Mouse (Mus musculus) B cell, adult 2 months (primary cell): ENCODE measurements around the gene Arrb1.
"Not testable (repeated sequence)": the region's sequence is repeated elsewhere in the genome, so short reads cannot be mapped to it uniquely, and the experiment has no call there.

Experiments
- DNase-seq, 2 experiments: peaks; one replicate each; pipeline ENCODE4 v3.0.0; 2022

Gene Arrb1

DNA sequence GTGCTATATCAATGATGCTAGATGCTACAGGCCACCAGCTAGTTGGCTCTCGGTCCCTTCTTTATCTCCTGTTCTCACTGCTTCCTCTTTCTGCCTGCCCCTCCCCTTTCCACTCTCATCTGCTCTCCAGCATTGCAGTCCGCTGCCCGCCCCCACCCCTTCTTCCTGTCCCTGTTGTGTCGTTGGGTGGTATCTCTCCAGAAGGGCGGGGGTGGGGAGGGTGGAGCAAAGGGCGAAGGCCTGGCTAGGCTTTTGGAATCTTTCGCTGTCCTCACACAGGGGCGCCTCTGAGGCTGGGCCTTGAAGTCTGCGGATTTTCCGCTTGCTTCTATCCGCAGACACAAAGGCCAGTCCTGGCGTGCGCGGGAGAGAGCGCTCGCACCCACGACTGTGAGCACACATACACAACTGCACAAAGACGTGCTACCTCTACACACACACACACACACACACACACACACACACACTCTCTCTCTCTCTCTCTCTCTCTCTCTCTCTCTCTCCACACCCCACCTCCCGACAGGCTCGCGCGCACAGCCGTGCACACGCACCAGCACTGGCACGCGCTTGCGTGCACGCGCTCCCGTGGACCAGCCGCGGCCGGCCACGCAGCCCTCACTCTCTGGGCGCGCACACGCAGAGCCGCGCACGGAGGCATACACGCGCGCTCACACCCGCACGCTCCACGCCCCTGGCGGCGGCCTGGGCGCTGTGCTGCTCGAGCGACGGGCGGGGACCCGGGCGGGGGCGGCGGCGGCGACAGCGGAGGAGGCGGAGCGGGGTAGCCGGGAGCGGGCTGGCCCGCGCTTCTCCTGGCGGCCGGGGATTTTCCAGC, at the start of gene Arrb1:
Arrb1 (plus strand) TSS at position 566 of the 835 bp plus-strand sequence.
- DNase-seq: peak; percentile 82 to 84

DNA sequence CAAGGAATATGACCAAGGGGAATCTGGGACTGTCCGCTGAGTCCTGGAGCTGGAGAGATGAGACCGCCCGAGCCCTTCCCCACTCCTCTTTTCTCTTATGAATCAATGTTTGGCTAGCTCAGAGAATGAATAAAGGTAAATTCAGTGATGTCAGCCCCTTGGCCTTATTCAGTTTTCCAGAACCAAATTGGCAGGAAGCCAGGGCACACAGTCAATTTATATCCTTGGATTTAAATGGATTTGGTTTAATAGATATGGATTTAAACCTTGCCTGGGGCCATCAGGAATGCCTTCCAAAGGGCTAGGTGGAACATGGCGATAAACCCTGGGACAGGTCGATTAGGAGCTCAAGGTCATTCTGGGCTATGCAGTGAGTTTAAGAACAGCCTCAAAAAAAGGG, 45.6 kb upstream of the Arrb1 start:
- no peak for DNase-seq

GRCm38 (mm10) chr7:99499128-99499527, 36.1 kb upstream of the Arrb1 start:
- no peak for DNase-seq

DNA sequence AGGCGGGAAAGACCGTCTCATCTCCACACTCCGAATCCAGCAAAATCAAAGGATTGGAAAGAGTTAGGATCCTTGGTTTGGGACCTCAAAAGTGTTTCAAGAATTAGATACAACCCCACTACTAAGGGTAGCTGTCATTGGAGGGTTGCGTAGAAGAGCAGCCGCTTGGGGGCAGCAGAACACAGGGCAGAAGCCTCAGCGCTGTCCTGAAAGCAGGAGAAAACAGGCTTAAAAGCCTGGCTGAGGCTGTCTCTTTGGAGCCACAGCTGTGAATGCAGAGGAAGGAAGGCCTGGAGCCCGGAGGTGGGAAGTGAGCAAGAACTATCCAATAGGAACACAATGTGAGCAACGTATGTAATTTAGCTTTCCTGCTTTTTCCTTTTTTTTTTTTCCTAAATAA, 35.1 kb upstream of the Arrb1 start:
- DNase-seq: peak; percentile 83 to 84

DNA sequence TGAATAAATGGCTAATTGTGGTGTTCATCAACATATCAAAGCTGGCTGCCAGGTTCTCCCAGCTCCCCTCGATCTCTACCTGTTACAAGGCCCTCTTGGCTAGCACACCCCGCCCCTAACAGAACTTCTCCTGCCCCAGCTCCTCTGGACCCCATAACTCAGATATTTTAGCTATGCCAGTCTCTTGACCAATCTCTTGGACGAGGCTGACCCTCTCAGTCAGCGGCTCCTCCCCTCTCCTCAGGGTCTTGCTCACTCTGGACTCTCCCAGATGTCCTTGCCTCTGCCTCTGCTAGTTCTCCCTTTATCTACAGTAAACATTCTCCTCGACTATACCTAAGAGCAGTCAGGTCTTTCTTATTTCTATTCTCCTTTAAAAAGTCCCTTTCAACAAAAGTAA, 34.6 kb upstream of the Arrb1 start:
- DNase-seq: no peak

DNA sequence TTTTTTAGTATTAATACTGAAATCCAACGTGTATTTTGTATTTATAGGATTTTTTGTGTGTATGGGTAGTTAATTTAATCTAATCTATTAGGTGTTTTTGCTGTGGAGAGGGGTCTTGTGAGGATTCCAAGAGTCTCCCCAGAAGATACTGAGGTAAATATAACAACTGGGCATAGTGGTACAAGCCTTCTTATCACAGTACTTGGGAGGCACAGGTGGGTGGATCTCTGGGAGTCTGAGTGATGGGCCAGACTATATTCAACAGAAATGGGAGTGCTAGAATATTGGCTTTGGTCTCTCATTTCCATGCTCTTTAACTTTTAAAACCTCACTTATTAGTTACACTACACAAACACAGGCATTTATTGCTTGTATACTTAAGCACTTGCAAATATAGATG, 34.1 kb upstream of the Arrb1 start:
- DNase-seq: no peak

GRCm38 (mm10) chr7:99504556-99504955, 30.7 kb upstream of the Arrb1 start:
- no peak for DNase-seq

DNA sequence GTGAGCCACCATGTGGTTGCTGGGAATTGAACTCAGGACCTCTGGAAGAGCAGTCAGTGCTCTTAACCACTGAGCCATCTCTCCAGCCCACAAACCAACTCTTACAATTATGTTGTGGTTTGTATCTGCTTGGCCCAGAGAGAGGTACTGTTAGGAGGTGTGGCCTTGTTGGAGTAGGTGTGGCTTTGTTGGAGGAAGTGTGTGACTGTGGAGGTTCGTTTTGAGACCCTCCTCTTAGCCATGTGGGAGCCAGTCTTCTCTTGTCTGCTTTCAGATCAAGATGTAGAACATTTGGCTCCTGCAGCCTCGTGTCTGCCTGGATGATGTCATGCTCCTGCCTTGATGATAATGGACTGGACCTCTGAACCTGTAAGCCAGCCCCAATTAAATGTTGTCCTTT, 27.1 kb upstream of the Arrb1 start:
- DNase-seq: not testable (repeated sequence)

DNA sequence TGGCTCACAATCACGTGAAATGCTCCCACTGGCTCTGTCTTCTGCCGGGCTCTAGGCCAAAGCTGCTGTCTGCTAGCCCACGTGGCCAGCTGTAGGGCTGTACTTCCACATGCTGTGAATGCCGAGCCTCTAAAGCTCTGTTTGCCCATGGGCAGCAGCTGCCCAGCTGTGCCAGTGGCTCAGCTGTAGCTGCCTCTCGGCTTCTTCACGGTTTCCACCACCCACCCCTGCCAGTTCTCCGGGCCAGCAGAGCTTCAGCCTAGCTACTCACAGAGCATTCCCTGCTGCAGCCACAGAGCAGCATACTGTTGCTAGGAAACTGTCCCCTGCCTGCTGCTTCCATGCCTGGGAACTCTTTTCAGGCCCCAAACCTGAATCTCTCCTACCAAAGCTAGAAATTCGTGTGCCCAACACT, 25.2 kb upstream of the Arrb1 start:
- DNase-seq: no peak

DNA sequence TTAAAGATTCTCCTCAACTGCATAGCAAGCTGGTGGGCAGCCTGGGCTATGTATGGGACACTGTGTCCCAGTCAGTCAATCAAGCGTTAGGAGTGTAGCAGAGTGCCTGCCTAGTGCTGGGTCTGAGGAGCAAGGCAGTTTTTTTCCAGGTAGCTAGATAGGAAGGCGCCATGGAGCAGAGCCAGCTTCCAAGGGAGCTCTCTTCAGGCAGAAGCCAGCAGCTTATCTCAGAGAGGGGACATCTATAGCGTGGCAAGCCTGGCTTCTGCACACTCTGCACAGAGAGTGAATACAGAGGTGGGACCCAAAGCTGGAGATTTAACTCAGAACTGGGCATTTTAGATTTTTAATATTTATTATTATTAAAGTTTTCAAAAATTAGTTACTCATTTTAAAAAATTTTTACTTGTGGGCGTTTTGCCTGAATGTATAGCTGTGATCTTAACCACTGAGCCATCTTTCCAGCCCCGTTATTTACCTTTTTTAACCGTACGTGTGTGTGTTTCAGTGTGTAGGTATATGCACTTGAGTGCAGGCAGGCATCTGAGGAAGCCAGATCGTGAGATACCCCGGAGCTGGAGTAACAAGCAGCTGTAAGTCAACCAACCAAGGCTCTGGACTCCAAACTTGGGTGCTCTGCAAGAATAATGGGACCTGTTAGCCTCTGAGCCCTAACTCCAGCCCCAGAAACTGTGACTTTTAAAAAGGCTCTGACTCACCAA, 19.0 kb upstream of the Arrb1 start:
- DNase-seq: no peak

- no peak for DNase-seq
Measured at GRCm38 (mm10) chr7:99516814-99517157, 18.5 kb upstream of the Arrb1 start.

DNA sequence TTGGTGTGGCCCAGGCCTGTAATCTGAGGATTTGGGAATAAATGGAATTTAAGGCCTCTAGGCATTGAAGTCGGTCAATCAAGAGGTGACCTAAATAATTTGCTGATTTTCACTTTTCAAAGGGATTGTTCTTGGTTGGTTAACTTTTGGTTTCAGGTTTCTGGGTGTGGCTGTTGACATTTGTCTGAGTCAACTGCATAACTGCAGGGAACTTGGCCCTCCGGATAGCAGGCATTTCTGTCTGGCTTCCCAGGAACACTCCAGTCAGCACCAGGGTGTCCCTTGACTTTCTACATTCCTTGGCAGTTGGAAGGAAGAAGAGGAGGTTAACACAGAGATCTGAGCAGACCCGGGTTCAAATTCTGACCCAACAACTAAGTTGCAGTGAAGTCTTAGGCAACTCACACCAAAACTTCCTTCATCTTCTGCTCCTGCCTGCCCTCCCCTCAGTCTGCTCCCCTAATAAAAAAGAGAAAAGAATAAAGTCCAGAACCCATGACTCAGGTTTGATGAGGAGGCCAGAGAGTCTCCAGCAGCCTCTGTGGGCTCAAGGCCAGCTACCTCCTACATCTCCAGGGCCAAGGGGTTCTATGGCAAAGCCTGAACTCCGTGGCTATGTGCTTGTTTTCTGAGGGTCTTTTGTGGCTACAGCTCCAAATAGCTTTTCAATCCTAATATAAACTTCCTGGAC, 16.2 kb upstream of the Arrb1 start:
- no peak for DNase-seq

DNA sequence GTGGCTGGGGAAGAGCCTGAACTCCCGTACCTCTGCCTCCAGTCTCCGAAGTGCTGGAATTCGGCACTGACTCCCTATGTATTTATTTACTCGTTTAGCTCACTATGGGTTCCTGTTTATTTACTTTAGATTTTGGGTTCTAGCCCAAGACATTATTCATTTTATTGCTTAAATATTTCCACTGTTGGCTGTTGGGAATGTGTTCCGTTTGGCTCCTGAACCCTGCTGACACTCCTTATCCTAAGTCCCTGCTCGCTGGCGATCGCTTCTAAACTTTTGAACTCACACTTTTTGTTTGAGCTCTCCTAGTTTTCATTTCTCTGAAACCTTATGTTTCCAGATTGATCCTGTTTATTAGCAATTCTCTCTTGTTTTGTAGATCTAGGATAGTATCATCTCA, 12.1 kb upstream of the Arrb1 start:
- DNase-seq: no peak

DNA sequence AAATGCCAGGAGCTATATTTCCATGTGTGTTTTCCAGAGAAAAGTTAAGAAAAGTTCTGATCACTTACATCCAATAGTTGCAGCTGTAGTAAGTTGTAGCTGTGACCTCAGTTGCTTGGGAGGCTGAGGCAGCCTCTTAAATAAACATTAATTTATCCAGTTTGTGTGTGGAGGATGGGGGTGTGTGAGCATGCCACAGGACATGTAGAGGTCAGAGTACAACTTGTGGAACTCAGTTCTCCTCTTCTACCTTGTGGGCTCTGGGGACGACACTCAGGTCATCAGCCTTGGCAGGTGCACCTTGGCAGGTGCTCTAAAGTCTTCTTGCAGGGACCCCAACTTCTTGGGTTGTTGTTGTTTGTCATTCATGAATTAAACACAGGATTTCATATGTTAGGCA, 11.4 kb upstream of the Arrb1 start:
- DNase-seq: no peak

GRCm38 (mm10) chr7:99528547-99528946, 6.7 kb upstream of the Arrb1 start:
- DNase-seq: no peak

GRCm38 (mm10) chr7:99529410-99529809, 5.9 kb upstream of the Arrb1 start:
- no peak for DNase-seq

GRCm38 (mm10) chr7:99531408-99531970, 3.8 kb upstream of the Arrb1 start:
- DNase-seq: no peak

- DNase-seq: no peak
Measured at GRCm38 (mm10) chr7:99532526-99532925, 2.7 kb upstream of the Arrb1 start.

DNA sequence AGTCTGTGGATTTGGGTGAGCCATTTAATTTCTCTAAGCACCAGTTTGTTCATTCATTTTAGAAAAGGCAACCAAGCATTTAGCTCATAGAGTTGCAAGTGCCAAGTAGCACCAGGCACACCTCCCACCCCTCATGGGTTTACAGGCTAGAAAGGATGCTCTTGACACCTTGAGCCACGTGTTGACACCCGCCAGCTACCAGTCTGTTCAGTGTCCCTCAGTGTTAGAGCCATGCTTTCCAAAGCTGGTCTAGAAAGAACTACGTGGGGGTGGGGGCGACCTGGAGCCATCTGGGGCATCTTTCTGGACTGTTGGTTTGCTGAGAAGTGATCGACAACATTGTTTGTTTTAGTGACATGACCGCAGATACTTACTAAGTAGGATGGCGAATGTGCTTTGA, 1.7 kb upstream of the Arrb1 start:
- no peak for DNase-seq

DNA sequence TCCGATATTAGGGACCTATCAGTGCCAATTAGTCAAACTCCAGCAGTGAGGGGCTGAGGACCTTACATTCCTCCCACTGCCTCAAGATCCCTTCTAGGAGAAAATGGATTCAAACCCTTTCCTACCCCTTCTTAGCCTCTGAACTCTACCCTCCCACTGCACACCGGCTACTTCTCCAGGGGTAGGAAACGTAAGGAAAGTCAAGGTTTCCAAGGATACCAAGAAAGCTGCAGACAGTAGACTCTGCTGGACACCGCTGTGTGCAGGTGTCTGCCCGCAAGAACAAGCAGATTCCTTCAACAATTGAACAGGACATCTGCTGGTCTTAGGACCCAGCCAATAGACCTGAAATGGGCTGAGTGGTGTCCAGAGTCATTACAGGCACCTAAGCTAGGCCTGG, 765 bp upstream of the Arrb1 start:
- DNase-seq: peak in 1 of 2 experiments; percentile 10

DNA sequence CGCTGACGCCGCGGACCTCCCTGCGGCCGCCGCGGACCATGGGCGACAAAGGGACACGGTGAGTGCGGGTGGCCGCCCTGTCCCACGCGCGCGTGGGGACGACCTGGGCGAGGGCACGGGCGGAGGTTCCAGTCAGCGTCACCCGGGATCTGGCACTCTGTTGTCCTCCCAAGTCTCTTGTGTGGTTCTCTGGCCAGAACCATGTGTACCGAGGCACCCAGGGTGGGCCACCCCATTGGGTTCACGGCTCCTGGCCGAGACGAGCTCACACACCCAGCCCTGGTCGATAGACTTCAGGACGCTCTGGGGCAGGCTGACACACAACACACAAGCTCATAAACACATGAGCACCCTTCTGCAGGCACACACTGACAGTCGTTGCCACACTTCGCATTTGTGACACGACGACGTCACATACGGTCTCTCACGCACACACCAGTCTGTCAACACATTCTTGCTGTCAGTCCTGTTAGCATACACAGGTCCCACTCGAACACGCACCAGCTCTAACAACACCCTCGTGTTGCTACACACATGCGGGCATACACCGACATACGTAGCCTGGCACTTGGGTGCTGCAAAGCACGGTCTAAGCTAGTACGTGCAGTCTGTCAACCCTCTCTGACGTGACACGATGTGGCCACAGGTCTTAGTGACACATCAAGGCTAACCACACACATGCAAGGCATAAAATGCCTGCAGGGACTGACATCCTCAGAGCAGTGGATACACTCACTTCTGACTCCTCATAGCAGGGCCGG, 655 bp downstream of the Arrb1 start:
- DNase-seq: peak; percentile 54 to 55

DNA sequence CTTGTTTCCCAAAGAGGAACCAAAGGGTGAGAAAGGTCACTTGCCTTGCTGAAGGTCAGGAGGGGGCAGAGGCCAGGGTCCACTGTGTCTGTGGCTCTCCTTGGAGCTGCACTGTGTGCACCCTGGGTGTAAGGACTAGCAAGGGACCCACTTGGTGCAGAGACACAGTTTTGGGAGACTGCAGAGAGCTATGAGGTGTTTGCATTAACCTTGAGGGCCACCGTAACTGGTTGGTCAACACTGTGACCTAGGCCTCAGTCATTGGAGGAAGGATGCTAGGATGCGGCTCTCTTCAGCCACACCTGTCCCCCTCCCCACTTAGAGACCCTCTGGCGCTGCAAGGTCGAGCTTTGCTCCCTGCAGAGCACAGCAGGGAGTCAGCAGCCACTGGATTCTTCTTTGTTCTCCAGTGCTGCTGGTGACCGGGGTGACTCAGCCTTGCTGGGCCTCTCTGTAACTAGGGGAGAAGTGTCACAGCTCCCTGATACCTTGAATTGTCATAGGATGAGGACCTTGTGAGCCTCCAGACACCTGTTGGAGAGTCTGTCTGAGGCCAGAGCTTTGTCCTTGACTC, 2.0 kb downstream of the Arrb1 start:
- no peak for DNase-seq
